Mouse (Mus musculus): ENCODE measurements around the gene Gm3327. TPM values are rescaled to one million over a fixed set of nuclear protein-coding genes. Genes with fewer than 3 reads are reported as not detected.
"Not testable (repeated sequence)": the region's sequence is repeated elsewhere in the genome, so short reads cannot be mapped to it uniquely, and the experiment has no call there.

Gene Gm3327
- not detected in 2 replicates for polyA plus RNA-seq (2015; fragmentation: Nextera tagmentation; extraction: Ambion mirVana)

DNA sequence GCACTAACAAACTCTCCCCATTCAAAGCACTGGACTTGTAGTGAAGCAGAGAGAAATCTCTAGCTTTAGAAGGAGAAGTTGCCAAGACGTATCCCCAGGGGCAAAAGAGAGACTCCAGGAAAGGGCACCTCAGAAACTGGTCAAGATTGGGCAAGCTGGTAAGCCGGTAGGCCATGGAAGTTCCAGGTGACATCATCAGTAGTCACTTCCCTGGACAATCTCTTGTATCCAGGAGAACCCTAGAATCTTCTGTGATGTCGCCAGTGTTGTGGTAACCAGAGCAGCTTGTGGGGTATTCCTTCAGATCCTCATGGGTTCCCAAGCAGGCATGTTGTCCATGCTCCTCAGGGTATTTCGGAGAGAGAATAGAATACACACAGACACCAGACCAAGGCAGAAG is at the start of gene Gm3327:
TSS of gene Gm3327 (plus strand) at position 301 of the 400 bp plus-strand sequence.
- 91% methylated on average over 4 of the region's 4 CpGs for whole genome bisulfite sequencing
- H3K9ac ChIP-seq; ATAC-seq (ENCODE audit: insufficient number of reproducible peaks, low FRiP score, low TSS enrichment, low read depth); H3K4me1 ChIP-seq; H3K27me3 ChIP-seq; H3K4me2 ChIP-seq (replicated peaks); H3K4me3 ChIP-seq (replicated peaks); H3K36me3 ChIP-seq; H3K9me3 ChIP-seq (replicated peaks); H3K27ac ChIP-seq (replicated peaks): not testable (repeated sequence)

GRCm38 (mm10) chr14:44077785-44078341 is 45.8 kb upstream of the Gm3327 start:
- 57% methylated on average over 5 of the region's 5 CpGs for WGBS
- not testable (repeated sequence) for H3K27me3 ChIP-seq; ATAC-seq (ENCODE audit: insufficient number of reproducible peaks, low FRiP score, low TSS enrichment, low read depth); H3K9me3 ChIP-seq (replicated peaks); H3K4me1 ChIP-seq; H3K9ac ChIP-seq; H3K27ac ChIP-seq (replicated peaks); H3K36me3 ChIP-seq; H3K4me3 ChIP-seq (replicated peaks); H3K4me2 ChIP-seq (replicated peaks)

- not testable (repeated sequence) for H3K36me3 ChIP-seq; H3K4me3 ChIP-seq (replicated peaks); H3K27ac ChIP-seq (replicated peaks); H3K4me2 ChIP-seq (replicated peaks); H3K4me1 ChIP-seq; H3K27me3 ChIP-seq; H3K9me3 ChIP-seq (replicated peaks); ATAC-seq (ENCODE audit: insufficient number of reproducible peaks, low FRiP score, low TSS enrichment, low read depth); H3K9ac ChIP-seq
- 83% methylated on average over 1 of the region's 1 CpGs for WGBS
Observed at GRCm38 (mm10) chr14:44086588-44086987, 37.1 kb upstream of the Gm3327 start.

DNA sequence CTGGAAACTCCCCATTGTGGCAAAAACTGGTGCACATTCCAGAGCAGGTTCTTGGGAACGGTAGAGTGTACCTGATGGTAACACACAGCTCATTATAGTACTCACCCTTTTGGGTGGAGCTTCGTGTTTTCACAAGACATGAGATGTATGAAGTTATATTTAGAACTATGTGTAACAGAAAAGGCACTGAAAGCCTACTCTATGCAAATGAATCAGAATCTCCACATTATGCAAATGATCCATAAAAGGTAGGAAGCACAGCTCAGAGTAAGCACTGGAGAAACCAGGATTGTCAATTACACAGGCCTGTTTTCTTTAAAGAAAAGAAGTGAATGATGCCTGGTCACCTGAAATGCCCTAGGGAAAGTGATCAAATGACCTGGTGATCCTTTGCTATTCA is 36.1 kb upstream of the Gm3327 start:
- ATAC-seq (ENCODE audit: insufficient number of reproducible peaks, low FRiP score, low TSS enrichment, low read depth); H3K36me3 ChIP-seq; H3K9me3 ChIP-seq (replicated peaks); H3K4me2 ChIP-seq (replicated peaks); H3K4me3 ChIP-seq (replicated peaks); H3K4me1 ChIP-seq; H3K27me3 ChIP-seq; H3K9ac ChIP-seq; H3K27ac ChIP-seq (replicated peaks): not testable (repeated sequence)
- 64% methylated on average over 2 of the region's 2 CpGs for WGBS

DNA sequence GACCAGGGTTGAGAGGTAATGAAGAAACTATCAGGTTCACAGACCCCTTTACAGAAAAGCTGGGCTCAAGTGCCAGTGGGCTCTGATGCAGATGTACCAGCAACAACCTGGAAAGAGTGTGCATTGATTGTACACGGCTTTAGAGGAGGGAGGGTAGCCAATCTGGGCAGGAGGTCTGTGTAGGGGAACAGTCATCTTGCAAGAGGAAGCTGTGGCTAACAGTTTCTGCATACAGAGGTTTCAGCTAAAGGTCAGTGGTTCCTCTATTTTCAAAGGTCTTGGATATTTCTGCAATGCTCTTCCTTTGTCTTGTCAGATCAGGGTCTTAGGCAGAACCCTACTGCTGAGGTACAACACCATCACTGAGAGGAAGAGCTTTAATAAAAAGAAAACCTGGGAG is 32.1 kb upstream of the Gm3327 start:
- H3K9me3 ChIP-seq (replicated peaks); H3K4me1 ChIP-seq; H3K9ac ChIP-seq; H3K4me2 ChIP-seq (replicated peaks); H3K4me3 ChIP-seq (replicated peaks); H3K36me3 ChIP-seq; H3K27me3 ChIP-seq; H3K27ac ChIP-seq (replicated peaks); ATAC-seq (ENCODE audit: insufficient number of reproducible peaks, low FRiP score, low TSS enrichment, low read depth): not testable (repeated sequence)
- 56% methylated on average over 1 of the region's 1 CpGs for WGBS

- ATAC-seq (ENCODE audit: insufficient number of reproducible peaks, low FRiP score, low TSS enrichment, low read depth); H3K9ac ChIP-seq; H3K27ac ChIP-seq (replicated peaks); H3K36me3 ChIP-seq; H3K27me3 ChIP-seq; H3K4me2 ChIP-seq (replicated peaks); H3K4me1 ChIP-seq; H3K9me3 ChIP-seq (replicated peaks); H3K4me3 ChIP-seq (replicated peaks): not testable (repeated sequence)
- 57% methylated on average over 5 of the region's 5 CpGs for WGBS
Observed at GRCm38 (mm10) chr14:44094445-44094844, 29.2 kb upstream of the Gm3327 start.

GRCm38 (mm10) chr14:44100030-44100429 is 23.6 kb upstream of the Gm3327 start:
- not testable (repeated sequence) for H3K9ac ChIP-seq; H3K4me2 ChIP-seq (replicated peaks); H3K36me3 ChIP-seq; H3K27me3 ChIP-seq; H3K27ac ChIP-seq (replicated peaks); H3K4me3 ChIP-seq (replicated peaks); H3K9me3 ChIP-seq (replicated peaks); ATAC-seq (ENCODE audit: insufficient number of reproducible peaks, low FRiP score, low TSS enrichment, low read depth); H3K4me1 ChIP-seq
- no CpG with 5 or more reads among the region's 1 CpGs for WGBS

DNA sequence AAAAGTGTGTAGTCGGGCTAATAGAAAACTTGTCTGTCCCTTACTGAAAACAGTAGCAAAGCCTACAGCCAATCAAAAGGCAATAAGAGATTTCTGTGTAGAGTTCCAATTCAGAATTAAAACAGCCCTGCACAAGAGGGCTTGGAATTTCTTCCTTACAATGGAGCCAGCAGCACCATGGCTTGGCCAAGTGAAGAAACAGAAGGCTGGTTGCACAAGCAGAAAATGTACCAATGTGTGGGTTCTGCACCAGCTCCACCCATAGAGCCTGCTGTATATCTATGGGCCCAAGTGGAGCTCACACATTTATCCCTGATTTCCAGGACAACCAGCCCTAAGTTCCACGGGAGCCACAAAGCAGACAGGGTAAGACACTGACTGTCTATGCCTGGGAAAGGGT is 21.3 kb upstream of the Gm3327 start, which contains the start of gene Ear2:
TSS of gene Ear2 (plus strand) at position 301 of the 400 bp plus-strand sequence.
- H3K4me1 ChIP-seq; H3K9ac ChIP-seq; H3K27ac ChIP-seq (replicated peaks); H3K27me3 ChIP-seq; H3K9me3 ChIP-seq (replicated peaks); ATAC-seq (ENCODE audit: insufficient number of reproducible peaks, low FRiP score, low TSS enrichment, low read depth); H3K4me3 ChIP-seq (replicated peaks); H3K4me2 ChIP-seq (replicated peaks); H3K36me3 ChIP-seq: not testable (repeated sequence)
- WGBS, result 83% methylated on average over 2 of the region's 2 CpGs

- no peak overlapping the region for H3K4me2 ChIP-seq (replicated peaks)
- no peaks in the 10 kb centered on the region for H3K36me3 ChIP-seq
- ATAC-seq (ENCODE audit: insufficient number of reproducible peaks, low FRiP score, low TSS enrichment, low read depth), result no peak
- no peaks in the 10 kb centered on the region for H3K9me3 ChIP-seq (replicated peaks)
- no peak overlapping the region for H3K9ac ChIP-seq
- H3K4me3 ChIP-seq (replicated peaks), result no peak overlapping the region
- no peak overlapping the region for H3K27ac ChIP-seq (replicated peaks)
- H3K4me1 ChIP-seq, result no peaks in the 10 kb centered on the region
- H3K27me3 ChIP-seq, result no peaks in the 10 kb centered on the region
Observed at GRCm38 (mm10) chr14:44110981-44111380, 12.7 kb upstream of the Gm3327 start.

Other genes starting within 250 kb of the Gm3327 start
- 0.24 TPM in 1 of 2 replicates, not detected in the other for gene Ear1, start 248.3 kb upstream of the Gm3327 start, polyA plus RNA-seq (2015; fragmentation: Nextera tagmentation; extraction: Ambion mirVana)
- not detected in 2 replicates for gene Ear10, start 200.3 kb upstream of the Gm3327 start, polyA plus RNA-seq (2015; fragmentation: Nextera tagmentation; extraction: Ambion mirVana)
- 5.5 and 5.9 TPM in 2 replicates for gene Gm8113, start 198.5 kb upstream of the Gm3327 start, polyA plus RNA-seq (2015; fragmentation: Nextera tagmentation; extraction: Ambion mirVana)
- not detected in 2 replicates for gene Ang5, start 166.8 kb upstream of the Gm3327 start, polyA plus RNA-seq (2015; fragmentation: Nextera tagmentation; extraction: Ambion mirVana)
- gene Ang6, start 121.6 kb upstream of the Gm3327 start, polyA plus RNA-seq (2015; fragmentation: Nextera tagmentation; extraction: Ambion mirVana), result not detected in 2 replicates
- 0.25 and 0.48 TPM in 2 replicates for gene Ear2, start 21.2 kb upstream of the Gm3327 start, polyA plus RNA-seq (2015; fragmentation: Nextera tagmentation; extraction: Ambion mirVana)
- gene Gm8212, start 73.8 kb downstream of the Gm3327 start, polyA plus RNA-seq (2015; fragmentation: Nextera tagmentation; extraction: Ambion mirVana), result not detected in 2 replicates
- not detected in 2 replicates for gene 4930503E14Rik, start 89.4 kb downstream of the Gm3327 start, polyA plus RNA-seq (2015; fragmentation: Nextera tagmentation; extraction: Ambion mirVana)
- not detected in 2 replicates for gene Gm8220, start 161.7 kb downstream of the Gm3327 start, polyA plus RNA-seq (2015; fragmentation: Nextera tagmentation; extraction: Ambion mirVana)
- gene Gm5930, start 214.7 kb downstream of the Gm3327 start, polyA plus RNA-seq (2015; fragmentation: Nextera tagmentation; extraction: Ambion mirVana), result not detected in 2 replicates
- not detected in 2 replicates for gene Gm8229, start 241.5 kb downstream of the Gm3327 start, polyA plus RNA-seq (2015; fragmentation: Nextera tagmentation; extraction: Ambion mirVana)

Measured in embryonic facial prominence, embryonic 15.5 days (tissue).